Mouse (Mus musculus): Measurements from ENCODE around the gene Eef1g. TPM values are rescaled to one million over a fixed set of nuclear protein-coding genes. Genes with fewer than 3 reads are reported as not detected.

Gene Eef1g
- polyA plus RNA-seq, 1 experiment = 896 TPM

DNA sequence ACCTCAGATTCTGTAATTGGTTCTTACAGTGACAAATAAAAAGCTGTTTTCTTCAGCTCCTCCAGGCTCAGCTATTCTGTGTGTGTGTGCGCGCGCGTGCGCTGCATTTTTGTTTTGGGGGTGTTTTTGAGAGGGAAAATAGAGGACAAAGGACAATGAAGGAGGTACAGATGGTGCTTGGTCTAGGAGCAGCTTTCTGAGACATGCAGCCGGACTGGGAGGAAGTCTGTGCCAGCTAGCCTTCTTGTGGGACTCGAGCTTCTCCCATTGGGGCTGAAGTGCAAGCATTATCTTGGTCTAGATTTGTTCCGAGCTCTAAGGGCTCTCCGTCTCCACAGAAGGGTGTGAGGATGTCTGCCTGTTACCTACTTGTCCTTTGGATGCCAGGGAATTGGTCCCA lies 14.6 kb upstream of the Eef1g start:
- Histone ChIP-seq H3K4me3 (no peak overlapping the region), H3K27me3 (ENCODE audit: control insufficient read depth, insufficient read depth, insufficient read length) (no peaks in the 10 kb centered on the region), H3K36me3 (ENCODE audit: control insufficient read depth, insufficient read depth) (peaks cover 46% of the 10 kb centered on the region), H3K4me2 (ENCODE audit: low read depth) (no peak overlapping the region), H3ac (ENCODE audit: control insufficient read depth, insufficient read length) (no peak overlapping the region), H3K79me2 (ENCODE audit: control insufficient read depth, insufficient read depth) (peaks cover 32% of the 10 kb centered on the region)
- no peak for TF ChIP-seq E2F4 (IDR thresholded peaks at IDR 0.05; ENCODE audit: insufficient read depth)
- no peak for TF ChIP-seq MYOD1 (IDR thresholded peaks at IDR 0.05; ENCODE audit: control insufficient read depth in 1 of 3, insufficient read length in 2 of 3, low read depth in 2 of 3)
- no peak for TF ChIP-seq REST (IDR thresholded peaks at IDR 0.05; ENCODE audit: insufficient read depth, insufficient read length)
- no peak for TF ChIP-seq TCF3 (IDR thresholded peaks at IDR 0.05; ENCODE audit: insufficient read length, low read depth)
- no peak for TF ChIP-seq MYOG (IDR thresholded peaks at IDR 0.05; ENCODE audit: control insufficient read depth in 1 of 3, insufficient read depth in 1 of 3, insufficient read length in 2 of 3, low read depth in 2 of 3)
- no peak for TF ChIP-seq POLR2AphosphoS2 (IDR thresholded peaks at IDR 0.05; ENCODE audit: insufficient read length, low read depth)
- TF ChIP-seq USF1 (IDR thresholded peaks at IDR 0.05; ENCODE audit: low read depth) = no peak
- no peak for TF ChIP-seq MAX (IDR thresholded peaks at IDR 0.05; ENCODE audit: low read depth)
- no peak for TF ChIP-seq POLR2A (IDR thresholded peaks at IDR 0.05; ENCODE audit: insufficient read length, low read depth)
- no peak for TF ChIP-seq CEBPB (IDR thresholded peaks at IDR 0.05; ENCODE audit: insufficient read depth, poor library complexity, severe bottlenecking)
- no peak for TF ChIP-seq SRF (IDR thresholded peaks at IDR 0.05; ENCODE audit: control insufficient read depth, insufficient read length, low read depth)
- TF ChIP-seq TCF12 (IDR thresholded peaks at IDR 0.05; ENCODE audit: insufficient read depth, poor library complexity, severe bottlenecking) = no peak

DNA sequence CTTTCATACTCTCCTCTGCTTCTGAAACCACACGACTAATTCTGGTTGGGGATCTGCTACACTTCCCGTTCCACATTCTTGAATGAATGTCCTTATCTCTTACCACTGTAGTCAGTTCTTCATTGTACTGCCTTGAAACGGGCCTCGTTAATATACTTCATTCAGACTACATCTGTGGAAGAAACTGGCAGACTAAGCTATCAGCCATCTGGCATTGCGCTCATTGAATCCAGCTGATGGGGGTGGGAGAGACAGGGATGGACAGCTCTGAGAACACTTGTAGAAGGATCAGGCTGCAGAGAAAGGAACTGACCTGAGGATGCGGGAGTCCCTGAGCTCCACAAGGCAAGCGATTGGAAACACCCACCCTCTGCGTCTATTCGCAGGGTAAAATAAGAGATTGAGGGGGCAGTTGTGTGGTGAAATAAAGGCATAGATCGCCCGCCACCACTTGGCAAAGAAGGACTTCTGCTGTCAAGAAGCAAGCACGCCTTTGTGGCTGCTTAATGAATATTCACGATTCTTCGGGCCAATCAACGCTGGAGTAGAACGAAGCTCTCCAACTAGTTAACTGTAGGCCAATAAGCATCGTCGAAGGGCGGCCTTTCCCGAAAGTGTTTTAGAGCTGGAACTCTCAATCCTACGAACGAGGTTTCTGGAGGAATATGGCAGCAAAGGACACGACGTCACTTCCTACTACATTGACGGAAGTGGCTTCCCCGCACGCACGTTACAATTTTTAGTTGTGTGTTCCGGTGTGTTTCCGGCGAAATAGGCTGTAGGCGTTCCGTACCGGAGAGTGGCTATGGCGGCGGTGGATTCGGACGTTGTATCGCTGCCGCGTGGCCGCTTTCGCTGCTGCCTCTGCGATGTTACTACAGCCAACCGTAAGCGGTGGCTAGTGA lies 13.5 kb upstream of the Eef1g start, which contains the start of gene Tut1:
Gene Tut1, plus strand, starts transcription at position 713 of the 905 bp plus-strand sequence.
- TF ChIP-seq MYOD1 (IDR thresholded peaks at IDR 0.05; ENCODE audit: control insufficient read depth in 1 of 3, insufficient read length in 2 of 3, low read depth in 2 of 3) (peak in 1 of 3 experiments; percentile 12), POLR2AphosphoS2 (IDR thresholded peaks at IDR 0.05; ENCODE audit: insufficient read length, low read depth) (peak; percentile 89), POLR2A (IDR thresholded peaks at IDR 0.05; ENCODE audit: insufficient read length, low read depth) (peak; percentile 84), E2F4 (IDR thresholded peaks at IDR 0.05; ENCODE audit: insufficient read depth) (no peak), CEBPB (IDR thresholded peaks at IDR 0.05; ENCODE audit: insufficient read depth, poor library complexity, severe bottlenecking) (no peak)
- Histone ChIP-seq H3K4me2 (ENCODE audit: low read depth) (peak within 1 kb of the TSS; percentile 96), H3K79me2 (ENCODE audit: control insufficient read depth, insufficient read depth) (peaks cover 34% of the 10 kb centered on the region), H3ac (ENCODE audit: control insufficient read depth, insufficient read length) (peak within 1 kb of the TSS; percentile 41), H3K27me3 (ENCODE audit: control insufficient read depth, insufficient read depth, insufficient read length) (no peaks in the 10 kb centered on the region), H3K4me3 (peak within 1 kb of the TSS; percentile 80), H3K36me3 (ENCODE audit: control insufficient read depth, insufficient read depth) (peaks cover 39% of the 10 kb centered on the region)

DNA sequence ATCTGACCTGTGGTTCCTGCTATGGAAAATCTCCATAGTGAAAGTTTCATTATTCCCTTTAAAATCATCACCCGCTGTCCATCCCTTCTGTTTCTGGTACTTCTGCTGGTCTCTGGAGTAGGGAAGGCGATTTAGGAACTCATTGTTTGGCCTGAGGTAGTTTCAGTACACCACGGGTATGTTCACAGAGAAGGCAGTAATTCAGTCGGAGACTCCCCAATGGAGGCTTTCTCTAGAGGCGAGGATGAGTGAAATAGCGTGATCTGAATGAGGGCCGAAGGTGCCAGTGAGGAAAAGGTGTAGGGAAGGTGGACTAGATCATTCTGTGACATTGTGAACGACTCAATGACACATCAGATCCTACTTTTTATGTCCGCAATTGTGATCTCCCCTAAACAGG lies 12.7 kb upstream of the Eef1g start:
- no peaks in the 10 kb centered on the region for H3K27me3 ChIP-seq (ENCODE audit: control insufficient read depth, insufficient read depth, insufficient read length)
- TF ChIP-seq CEBPB (IDR thresholded peaks at IDR 0.05; ENCODE audit: insufficient read depth, poor library complexity, severe bottlenecking) (no peak), TCF12 (IDR thresholded peaks at IDR 0.05; ENCODE audit: insufficient read depth, poor library complexity, severe bottlenecking) (no peak), USF1 (IDR thresholded peaks at IDR 0.05; ENCODE audit: low read depth) (no peak), MYOG (IDR thresholded peaks at IDR 0.05; ENCODE audit: control insufficient read depth in 1 of 3, insufficient read depth in 1 of 3, insufficient read length in 2 of 3, low read depth in 2 of 3) (no peak), TCF3 (IDR thresholded peaks at IDR 0.05; ENCODE audit: insufficient read length, low read depth) (no peak), E2F4 (IDR thresholded peaks at IDR 0.05; ENCODE audit: insufficient read depth) (no peak), MYOD1 (IDR thresholded peaks at IDR 0.05; ENCODE audit: control insufficient read depth in 1 of 3, insufficient read length in 2 of 3, low read depth in 2 of 3) (no peak), POLR2A (IDR thresholded peaks at IDR 0.05; ENCODE audit: insufficient read length, low read depth) (no peak), SRF (IDR thresholded peaks at IDR 0.05; ENCODE audit: control insufficient read depth, insufficient read length, low read depth) (no peak), REST (IDR thresholded peaks at IDR 0.05; ENCODE audit: insufficient read depth, insufficient read length) (no peak), POLR2AphosphoS2 (IDR thresholded peaks at IDR 0.05; ENCODE audit: insufficient read length, low read depth) (no peak), MAX (IDR thresholded peaks at IDR 0.05; ENCODE audit: low read depth) (no peak)
- peak overlapping the region; percentile 96 for H3K4me2 ChIP-seq (ENCODE audit: low read depth)
- peak overlapping the region; percentile 80 for H3K4me3 ChIP-seq
- peak overlapping the region; percentile 41 for H3ac ChIP-seq (ENCODE audit: control insufficient read depth, insufficient read length)
- peaks cover 37% of the 10 kb centered on the region for H3K36me3 ChIP-seq (ENCODE audit: control insufficient read depth, insufficient read depth)
- peaks cover 35% of the 10 kb centered on the region for H3K79me2 ChIP-seq (ENCODE audit: control insufficient read depth, insufficient read depth)

DNA sequence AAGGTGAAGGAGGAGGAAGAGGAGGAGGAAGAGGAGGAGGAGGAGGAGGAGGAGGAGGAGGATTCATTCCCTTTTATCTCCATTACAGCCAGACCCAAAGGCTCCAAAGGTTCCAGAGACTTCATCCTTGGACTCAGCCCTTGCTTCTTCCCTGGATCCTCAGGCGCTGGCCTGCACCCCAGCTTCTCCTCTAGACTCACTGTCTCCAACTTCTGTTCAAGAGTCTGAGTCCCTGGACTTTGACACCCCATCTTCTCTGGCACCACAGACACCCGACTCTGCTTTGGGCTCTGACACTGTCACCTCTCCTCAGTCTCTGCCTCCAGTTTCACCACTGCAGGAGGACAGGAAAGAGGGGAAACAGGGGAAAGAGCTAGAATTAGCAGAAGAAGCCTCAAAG lies 4.6 kb upstream of the Eef1g start:
- no peak overlapping the region for H3K4me3 ChIP-seq
- H3K27me3 ChIP-seq (ENCODE audit: control insufficient read depth, insufficient read depth, insufficient read length) = no peaks in the 10 kb centered on the region
- peaks cover 11% of the 10 kb centered on the region for H3K79me2 ChIP-seq (ENCODE audit: control insufficient read depth, insufficient read depth)
- TF ChIP-seq CEBPB (IDR thresholded peaks at IDR 0.05; ENCODE audit: insufficient read depth, poor library complexity, severe bottlenecking) (no peak), MYOG (IDR thresholded peaks at IDR 0.05; ENCODE audit: control insufficient read depth in 1 of 3, insufficient read depth in 1 of 3, insufficient read length in 2 of 3, low read depth in 2 of 3) (no peak), REST (IDR thresholded peaks at IDR 0.05; ENCODE audit: insufficient read depth, insufficient read length) (no peak), E2F4 (IDR thresholded peaks at IDR 0.05; ENCODE audit: insufficient read depth) (no peak), TCF3 (IDR thresholded peaks at IDR 0.05; ENCODE audit: insufficient read length, low read depth) (no peak), POLR2A (IDR thresholded peaks at IDR 0.05; ENCODE audit: insufficient read length, low read depth) (no peak), MYOD1 (IDR thresholded peaks at IDR 0.05; ENCODE audit: control insufficient read depth in 1 of 3, insufficient read length in 2 of 3, low read depth in 2 of 3) (no peak), POLR2AphosphoS2 (IDR thresholded peaks at IDR 0.05; ENCODE audit: insufficient read length, low read depth) (no peak), MAX (IDR thresholded peaks at IDR 0.05; ENCODE audit: low read depth) (no peak), SRF (IDR thresholded peaks at IDR 0.05; ENCODE audit: control insufficient read depth, insufficient read length, low read depth) (no peak), TCF12 (IDR thresholded peaks at IDR 0.05; ENCODE audit: insufficient read depth, poor library complexity, severe bottlenecking) (no peak), USF1 (IDR thresholded peaks at IDR 0.05; ENCODE audit: low read depth) (no peak)
- H3ac ChIP-seq (ENCODE audit: control insufficient read depth, insufficient read length) = no peak overlapping the region
- H3K36me3 ChIP-seq (ENCODE audit: control insufficient read depth, insufficient read depth) = peaks cover 42% of the 10 kb centered on the region
- H3K4me2 ChIP-seq (ENCODE audit: low read depth) = no peak overlapping the region

Data from myocyte (in vitro differentiated cells).